Mouse (Mus musculus) c-Kit-positive CD71-positive TER-119-positive erythroid progenitor cells, embryonic 14.5 days (primary cell): ENCODE data around the gene Trnp1.
A peak's percentile ranks its signal among the peaks of the same experiment; 100 is the strongest.

ENCODE experiments used
- DNase-seq: peaks from one replicate; pipeline ENCODE4 v3.0.0-alpha.2; 2013; ENCODE audit warnings: low spot score

Trnp1 gene

DNA sequence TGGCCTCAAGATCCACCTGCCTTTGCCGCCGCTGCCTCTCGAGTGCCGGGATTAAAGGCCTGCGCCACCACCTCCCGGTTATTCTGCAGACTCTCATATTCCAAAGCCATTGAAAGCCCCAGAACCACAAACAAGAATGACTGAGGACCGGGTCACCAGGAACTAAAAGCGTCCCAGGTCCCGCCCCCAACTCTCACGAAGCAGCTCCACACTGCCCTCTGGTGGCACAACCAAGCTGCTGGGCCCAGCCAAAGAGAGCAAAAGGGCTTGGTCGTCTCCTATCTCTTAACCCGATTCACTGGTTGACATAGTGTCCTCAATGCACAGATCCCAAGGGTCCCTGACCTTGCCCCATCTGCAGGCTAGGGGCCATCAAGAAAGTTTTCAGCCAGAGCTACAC, 3.9 kb downstream of the Trnp1 start:
- DNase-seq, result peak; percentile 83

- DNase-seq, result no peak
These were observed 4.5 kb downstream of the Trnp1 start for GRCm38 (mm10) chr4:133493895-133494294.

GRCm38 (mm10) chr4:133491800-133492199, 6.5 kb downstream of the Trnp1 start:
- no peak for DNase-seq

GRCm38 (mm10) chr4:133489489-133490245, 8.7 kb downstream of the Trnp1 start:
- DNase-seq, result no peak

DNA sequence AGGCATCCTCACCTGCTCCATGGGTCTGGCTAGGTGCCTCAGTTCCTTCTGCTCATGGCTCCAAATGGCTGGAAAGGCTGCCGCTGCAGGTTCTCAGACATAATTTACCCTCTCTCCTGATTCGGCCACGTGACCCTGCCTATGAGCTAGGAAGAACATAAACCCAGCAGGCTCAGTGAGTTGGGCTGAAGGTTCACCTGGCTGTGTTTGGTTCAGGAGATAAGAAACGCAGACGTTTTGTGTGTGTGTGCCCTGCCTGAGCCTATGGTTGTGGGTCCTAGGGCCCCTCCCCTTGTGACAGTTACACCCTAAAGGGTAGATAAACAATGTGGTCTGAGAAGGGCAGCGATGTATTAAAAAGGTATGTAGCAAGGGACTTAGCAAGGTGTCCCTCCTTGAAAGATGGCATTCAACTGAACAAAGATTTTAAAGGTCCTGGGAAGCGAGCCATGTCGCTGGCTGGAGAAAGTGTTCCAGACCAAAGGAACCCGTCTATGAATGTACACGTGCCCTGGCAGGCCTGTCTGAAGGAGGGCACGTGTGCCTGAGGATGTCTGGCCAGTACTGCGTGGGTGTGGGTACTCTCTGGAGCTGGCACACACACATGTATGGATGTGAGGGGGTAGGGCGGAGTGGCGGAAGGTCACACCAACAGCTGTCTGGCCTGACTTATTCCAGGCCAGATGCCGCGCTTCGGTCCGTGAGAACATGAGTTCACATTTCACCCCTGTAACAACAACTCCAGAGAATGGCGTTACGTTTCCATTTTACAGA, 9.5 kb downstream of the Trnp1 start:
- DNase-seq, result no peak

GRCm38 (mm10) chr4:133486673-133487357, 11.5 kb downstream of the Trnp1 start:
- no peak for DNase-seq

GRCm38 (mm10) chr4:133485691-133486425, 12.5 kb downstream of the Trnp1 start:
- DNase-seq, result no peak

- DNase-seq, result no peak
These were observed 13.9 kb downstream of the Trnp1 start for GRCm38 (mm10) chr4:133484266-133485025.

- no peak for DNase-seq
These were observed 15.9 kb downstream of the Trnp1 start for GRCm38 (mm10) chr4:133482479-133482878.

GRCm38 (mm10) chr4:133481488-133481887, 16.9 kb downstream of the Trnp1 start:
- DNase-seq, result no peak

DNA sequence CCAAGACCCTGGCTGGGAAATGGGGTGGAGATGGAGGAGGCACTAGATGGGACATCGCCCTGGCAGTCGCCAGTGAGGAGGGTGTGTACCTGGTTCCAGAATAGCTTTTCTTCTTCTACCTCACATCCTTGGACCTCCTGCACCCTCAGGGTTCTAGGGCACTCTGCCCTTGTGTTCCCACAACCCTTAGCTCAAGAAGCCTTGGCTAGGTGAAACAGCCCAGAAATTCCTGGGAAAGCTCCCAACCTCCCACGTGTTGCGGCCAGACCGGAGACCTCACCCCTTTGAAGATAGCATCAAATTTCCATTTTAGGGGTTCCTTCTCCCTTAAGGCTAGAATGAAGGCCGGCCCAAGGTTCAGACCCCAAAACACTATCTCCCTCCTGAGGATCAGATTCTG, 17.6 kb downstream of the Trnp1 start:
- no peak for DNase-seq

GRCm38 (mm10) chr4:133480185-133480537, 18.2 kb downstream of the Trnp1 start:
- DNase-seq, result no peak

DNA sequence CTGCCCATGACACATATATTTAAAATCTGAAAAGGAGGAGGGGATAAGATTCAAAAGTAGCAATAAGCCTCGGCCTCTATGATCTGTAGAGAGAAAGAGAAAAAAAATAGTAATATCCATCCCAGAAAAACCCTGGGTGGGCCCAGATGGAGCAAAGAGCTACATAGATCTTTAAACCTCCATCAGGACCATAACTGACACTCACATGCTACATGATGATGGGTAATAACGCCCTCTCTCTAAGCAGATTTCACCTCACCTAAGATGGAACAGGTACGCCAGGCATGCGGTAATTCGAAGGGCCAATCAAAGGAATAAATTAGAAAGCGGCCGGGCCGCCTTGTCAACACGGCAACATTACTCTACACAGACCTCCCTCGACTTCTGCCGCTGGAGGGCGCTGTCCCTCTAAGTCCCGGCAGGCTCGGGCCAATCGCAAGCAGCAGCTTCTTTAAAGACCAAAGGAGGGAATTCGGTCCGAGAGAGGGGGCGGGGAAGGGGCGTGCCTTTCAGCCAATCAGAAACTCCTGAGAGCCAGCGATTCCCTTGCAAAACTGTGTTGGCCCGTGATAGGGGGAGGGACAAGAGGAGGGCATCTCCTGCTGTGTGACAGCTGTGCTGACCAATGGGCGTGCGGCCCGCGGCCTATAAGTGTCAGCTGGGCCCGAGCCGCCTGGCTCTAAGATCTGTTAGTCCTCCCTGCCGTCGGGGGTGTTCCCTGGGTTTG, 18.7 kb downstream of the Trnp1 start, which contains the start of gene Tent5b:
Gene Tent5b, plus strand, starts transcription at position 675 of the 727 bp plus-strand sequence.
- peak; percentile 90 for DNase-seq

DNA sequence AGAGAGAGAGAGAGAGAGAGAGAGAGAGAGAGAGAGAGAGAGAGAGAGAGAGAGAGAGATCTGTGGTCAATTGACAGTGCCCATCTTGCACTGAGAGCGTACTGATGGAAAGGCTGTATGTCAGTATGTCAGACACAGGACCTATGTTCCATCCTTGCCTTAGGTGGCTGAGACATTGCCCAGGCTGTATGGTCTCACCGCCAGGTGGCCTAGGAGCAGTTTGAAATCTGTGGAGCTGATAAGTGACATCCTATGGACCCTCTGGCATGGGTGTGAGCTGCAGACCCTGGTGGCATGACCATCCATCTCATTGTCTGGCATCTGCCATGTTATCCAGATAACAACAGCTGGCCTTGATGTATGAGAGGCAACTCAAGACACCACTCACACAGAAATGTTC, 24.5 kb downstream of the Trnp1 start:
- no peak for DNase-seq

DNA sequence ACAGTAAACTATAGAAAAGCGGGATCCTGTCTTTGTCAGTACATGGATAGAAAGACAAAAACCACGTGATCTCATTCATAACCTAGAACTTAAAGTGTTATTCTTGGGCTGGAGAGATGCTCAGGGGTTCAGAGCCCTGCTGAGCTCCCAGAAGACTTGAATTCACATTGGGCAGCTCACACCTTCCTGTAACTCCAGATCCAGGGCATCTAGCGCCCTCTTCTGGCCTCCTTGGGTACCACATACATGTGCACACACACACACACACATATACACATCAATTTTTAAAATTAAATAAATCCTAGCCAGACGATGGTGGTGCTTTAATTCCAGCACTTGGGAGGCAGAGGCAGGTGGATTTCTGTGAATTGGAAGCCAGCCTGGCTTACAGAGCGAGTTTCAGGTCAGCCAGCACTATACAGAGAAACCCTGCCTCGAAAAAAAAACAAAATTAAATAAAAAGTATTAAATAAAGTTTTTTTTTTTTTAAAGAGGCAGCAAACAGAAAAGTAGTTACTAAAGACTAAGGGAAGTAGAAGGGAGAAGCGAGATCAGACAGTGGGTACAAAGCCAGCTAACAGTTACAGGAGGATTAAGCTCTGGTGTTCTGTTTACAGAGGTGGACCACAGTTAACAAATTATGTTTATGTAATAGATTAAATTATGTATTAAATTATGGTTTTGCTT, 27.1 kb downstream of the Trnp1 start:
- DNase-seq, result no peak

DNA sequence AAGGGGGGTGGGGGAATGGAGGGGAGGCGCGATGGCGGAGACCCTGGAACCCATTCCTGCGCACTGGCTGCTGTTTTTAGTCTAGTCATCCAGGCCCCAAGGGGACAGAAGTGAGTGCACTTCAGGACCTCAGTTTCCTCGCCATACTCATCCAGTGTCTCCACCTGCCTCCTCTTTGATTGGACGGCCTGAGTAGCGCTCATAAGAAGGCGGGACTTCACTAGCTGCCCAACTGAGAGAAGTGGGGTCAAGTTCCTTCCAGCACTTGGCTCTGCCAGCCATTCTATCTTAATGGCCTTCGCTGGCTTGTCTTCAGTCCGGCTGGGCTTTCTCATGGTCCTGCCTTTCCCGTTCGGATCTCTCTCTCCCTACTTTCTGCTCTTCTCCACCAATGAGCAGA, 29.2 kb downstream of the Trnp1 start:
- DNase-seq, result no peak

GRCm38 (mm10) chr4:133468080-133468479, 30.3 kb downstream of the Trnp1 start:
- DNase-seq, result peak; percentile 69

DNA sequence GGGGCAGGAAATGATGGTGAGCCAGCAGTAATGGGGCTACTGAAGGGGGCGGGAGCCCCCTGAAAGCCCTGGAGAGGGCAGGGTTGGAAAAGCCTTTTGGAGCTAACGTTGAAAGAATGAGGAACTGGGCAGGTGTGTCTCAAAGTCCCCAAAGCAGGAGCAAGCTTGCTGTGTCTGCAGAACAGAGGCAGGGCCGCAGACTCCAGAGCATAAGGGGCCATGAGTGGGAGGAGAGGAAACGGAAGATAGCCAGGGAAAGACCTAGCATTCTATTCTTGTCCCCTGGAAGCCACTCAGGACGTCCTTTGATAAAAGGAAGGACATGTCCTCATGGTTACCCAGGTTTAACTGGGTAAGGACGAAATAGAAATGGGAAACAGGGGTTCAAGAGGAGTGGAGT, 35.2 kb downstream of the Trnp1 start:
- no peak for DNase-seq

GRCm38 (mm10) chr4:133461362-133461761, 37.0 kb downstream of the Trnp1 start:
- DNase-seq, result no peak

DNA sequence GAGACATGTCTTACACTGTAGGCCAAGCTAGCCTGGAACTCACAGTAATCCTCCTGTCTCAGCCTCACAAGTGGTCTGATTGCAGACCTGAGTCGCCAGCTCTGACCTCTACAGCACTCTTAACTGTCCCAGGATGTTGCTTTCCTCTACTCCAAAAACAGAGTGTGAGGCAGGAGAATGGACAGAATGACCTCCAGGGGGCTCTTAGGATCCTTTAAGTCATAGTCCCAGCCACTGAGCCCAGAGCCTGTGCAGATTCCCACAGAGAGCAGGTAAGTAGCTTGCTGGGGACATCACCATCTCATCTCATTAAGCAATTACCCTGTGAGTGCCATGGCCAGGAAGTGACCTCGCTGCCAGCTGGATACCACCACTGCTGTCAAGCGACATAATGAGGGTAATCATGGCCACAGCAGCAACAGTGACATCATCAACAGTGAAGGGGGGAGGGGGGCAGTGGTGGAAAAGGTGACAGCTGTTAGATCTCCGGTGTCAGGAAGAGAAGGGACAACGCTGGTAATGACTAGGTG, 37.5 kb downstream of the Trnp1 start:
- DNase-seq, result no peak
